Mouse (Mus musculus): ENCODE data around the gene Tmem87b. TPM values are rescaled to one million over a fixed set of nuclear protein-coding genes. Genes with fewer than 3 reads are reported as not detected.

Gene Tmem87b
- total and polyA plus RNA-seq, 2 experiments from 2014 or later: 34.3 to 40.7 TPM

DNA sequence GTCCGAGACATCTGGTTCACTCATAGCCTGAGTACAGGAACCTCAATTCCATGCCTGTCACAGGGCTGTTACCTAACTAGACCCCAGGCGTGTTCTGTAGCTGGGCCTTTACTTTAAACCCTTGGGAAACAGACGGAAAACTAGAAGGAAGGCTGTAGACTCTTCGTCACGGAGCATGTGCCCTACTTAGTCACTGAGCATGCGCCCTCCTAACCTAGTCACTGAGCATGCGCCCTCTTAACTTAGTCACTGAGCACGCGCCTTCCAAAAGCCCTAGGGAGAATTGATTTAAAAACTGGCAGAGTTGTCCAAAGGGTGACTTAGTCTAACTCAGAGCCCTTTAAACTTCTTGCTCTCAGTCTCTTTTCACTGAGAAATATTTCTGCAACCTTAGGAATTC, 44.7 kb downstream of the Tmem87b start, which contains the start of gene Fbln7:
TSS of gene Fbln7 (plus strand) at position 346 of the 400 bp plus-strand sequence.
- ATAC-seq: no peak

DNA sequence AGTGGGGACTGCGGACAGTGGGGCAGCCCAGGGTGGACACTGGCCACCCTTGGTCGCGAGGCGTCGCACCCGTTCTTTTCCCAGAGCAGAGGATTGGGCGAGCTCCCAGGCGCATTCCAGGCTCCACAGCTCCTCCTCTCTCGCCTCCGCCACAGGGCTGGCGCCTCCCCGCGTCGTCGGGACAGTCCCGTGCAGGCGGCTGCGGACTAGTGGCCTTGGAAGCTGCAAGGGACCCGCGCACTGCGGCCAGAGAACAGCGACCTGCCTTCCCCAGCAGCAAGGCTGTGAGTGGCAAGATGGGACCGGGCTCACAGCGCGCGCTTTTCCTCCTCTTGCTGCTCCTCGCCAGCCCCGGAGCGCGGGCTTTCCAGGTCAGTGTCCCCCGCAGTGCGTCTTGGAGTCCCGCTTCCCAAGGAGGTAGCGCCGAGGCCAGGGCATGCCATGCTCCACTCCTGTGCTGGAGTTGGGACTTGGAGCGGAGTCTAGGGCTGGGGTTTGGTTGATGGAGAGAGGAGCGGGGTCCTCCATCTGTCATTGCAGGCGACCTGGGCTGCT, 45.9 kb downstream of the Tmem87b start:
- H3K9ac ChIP-seq: peak overlapping the region; percentile 46
- peak overlapping the region; percentile 49 for H3K4me3 ChIP-seq (ENCODE audit: low read depth, low read length)
- no peaks in the 10 kb centered on the region for H3K36me3 ChIP-seq (ENCODE audit: insufficient read depth)
- H3K9me3 ChIP-seq (ENCODE audit: low read length): no peaks in the 10 kb centered on the region
- 0 out of 2 replicates have a peak, but pooled peaks cover 7% of the 10 kb centered on the region for H3K4me1 ChIP-seq (ENCODE audit: insufficient read depth)
- peak overlapping the region; percentile 97 for H3K4me2 ChIP-seq (ENCODE audit: low read depth)
- ATAC-seq: peak; percentile 73
- TF ChIP-seq CTCF (IDR thresholded peaks at IDR 0.05; ENCODE audit: low read depth): peak; percentile 41
- peak; percentile 41 for DNase-seq
- WGBS: under 1% methylated on average over 36 of the region's 38 CpGs
- no peaks in the 10 kb centered on the region for H3K27me3 ChIP-seq (ENCODE audit: insufficient read depth, low read length)
- H3K27ac ChIP-seq (ENCODE audit: low read depth, low read length): no peak overlapping the region

More for the DNA sequence above, 44.7 kb downstream of the Tmem87b start, which contains the start of gene Fbln7:
- Histone ChIP-seq H3K27me3 (ENCODE audit: insufficient read depth, low read length) (no peaks in the 10 kb centered on the region), H3K4me3 (ENCODE audit: low read depth, low read length) (peak within 1 kb of the TSS; percentile 49), H3K9ac (peak within 1 kb of the TSS; percentile 46), H3K4me1 (ENCODE audit: insufficient read depth) (0 out of 2 replicates have a peak, but pooled peaks cover 7% of the 10 kb centered on the region), H3K27ac (ENCODE audit: low read depth, low read length) (no peak within 1 kb of the TSS), H3K4me2 (ENCODE audit: low read depth) (peak within 1 kb of the TSS; percentile 97), H3K36me3 (ENCODE audit: insufficient read depth) (no peaks in the 10 kb centered on the region), H3K9me3 (ENCODE audit: low read length) (no peaks in the 10 kb centered on the region)
- DNase-seq: no peak
- no peak for TF ChIP-seq CTCF (IDR thresholded peaks at IDR 0.05; ENCODE audit: low read depth)
- WGBS: 94% methylated on average over 9 of the region's 9 CpGs

DNA sequence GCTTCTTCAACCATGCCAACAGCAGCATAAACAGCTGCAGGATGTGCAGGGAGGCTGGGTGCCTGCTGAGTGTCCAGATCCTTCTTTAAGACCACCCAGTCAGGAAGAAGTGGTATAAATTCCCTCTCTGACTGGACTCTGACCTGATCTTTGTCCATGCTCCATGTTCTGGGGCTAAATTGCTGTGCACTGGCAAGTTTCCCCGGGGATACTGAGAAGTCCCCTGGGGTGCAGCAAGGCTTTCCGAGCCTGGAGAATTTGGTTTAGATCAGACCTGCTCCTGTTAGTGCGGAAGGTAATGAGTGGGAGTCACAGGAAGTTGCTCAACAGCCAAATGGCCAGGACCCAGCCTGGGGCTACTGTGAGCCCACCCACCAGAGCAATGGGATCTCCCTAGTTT, 47.1 kb downstream of the Tmem87b start:
- no peak overlapping the region for H3K27ac ChIP-seq (ENCODE audit: low read depth, low read length)
- no peaks in the 10 kb centered on the region for H3K27me3 ChIP-seq (ENCODE audit: insufficient read depth, low read length)
- TF ChIP-seq CTCF (IDR thresholded peaks at IDR 0.05; ENCODE audit: low read depth): no peak
- no peak overlapping the region for H3K4me3 ChIP-seq (ENCODE audit: low read depth, low read length)
- no peaks in the 10 kb centered on the region for H3K36me3 ChIP-seq (ENCODE audit: insufficient read depth)
- 77% methylated on average over 3 of the region's 3 CpGs for WGBS
- H3K4me1 ChIP-seq (ENCODE audit: insufficient read depth): 0 out of 2 replicates have a peak, but pooled peaks cover 7% of the 10 kb centered on the region
- ATAC-seq (no peak), DNase-seq (no peak)
- H3K4me2 ChIP-seq (ENCODE audit: low read depth): no peak overlapping the region
- H3K9ac ChIP-seq: no peak overlapping the region
- no peaks in the 10 kb centered on the region for H3K9me3 ChIP-seq (ENCODE audit: low read length)

DNA sequence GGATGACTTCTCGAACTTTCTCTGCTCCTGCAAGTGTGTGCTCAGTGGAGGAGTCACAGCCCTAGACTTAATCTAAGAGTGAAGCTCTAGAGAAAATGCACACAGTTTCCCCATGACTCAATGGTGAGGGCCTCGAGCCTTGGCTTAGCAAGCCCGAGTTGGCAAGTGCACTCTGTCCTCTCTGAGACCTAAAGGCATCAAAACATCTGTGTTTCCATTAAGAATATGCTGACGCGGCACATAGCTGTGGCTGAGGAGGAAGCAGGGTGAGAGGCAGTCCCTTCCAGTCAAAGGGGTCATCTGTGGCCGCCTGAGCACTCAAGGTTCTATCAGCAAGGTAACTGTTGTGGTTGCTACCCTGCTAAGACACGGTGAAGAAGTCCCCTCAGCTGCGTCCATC, 53.7 kb downstream of the Tmem87b start:
- Histone ChIP-seq H3K27me3 (ENCODE audit: insufficient read depth, low read length) (no peaks in the 10 kb centered on the region), H3K9me3 (ENCODE audit: low read length) (no peaks in the 10 kb centered on the region), H3K36me3 (ENCODE audit: insufficient read depth) (no peaks in the 10 kb centered on the region), H3K4me1 (ENCODE audit: insufficient read depth) (no peaks in the 10 kb centered on the region), H3K4me3 (ENCODE audit: low read depth, low read length) (no peak overlapping the region), H3K27ac (ENCODE audit: low read depth, low read length) (no peak overlapping the region), H3K4me2 (ENCODE audit: low read depth) (no peak overlapping the region), H3K9ac (no peak overlapping the region)
- no peak for ATAC-seq
- no peak for DNase-seq
- no peak for TF ChIP-seq CTCF (IDR thresholded peaks at IDR 0.05; ENCODE audit: low read depth)
- 82% methylated on average over 8 of the region's 8 CpGs for WGBS

DNA sequence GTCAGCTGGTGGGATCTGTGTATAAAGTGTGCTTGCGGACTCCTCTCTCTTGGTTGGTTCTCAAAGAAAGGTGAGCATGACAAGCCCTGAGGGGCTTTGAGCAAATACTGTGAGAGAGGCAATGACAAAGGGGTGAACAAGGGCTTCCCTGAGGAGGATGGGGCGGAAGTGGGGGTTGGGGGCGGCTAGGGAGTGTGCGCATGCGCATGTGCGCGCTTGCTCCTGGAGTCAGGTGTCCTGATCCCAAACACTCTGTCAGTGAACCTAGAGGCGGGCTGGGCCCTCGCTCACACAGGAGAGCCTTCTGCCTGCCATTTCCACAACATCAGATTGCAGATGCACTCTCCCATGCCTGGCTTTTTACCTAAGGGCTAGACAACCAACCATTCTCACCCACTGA, 54.3 kb downstream of the Tmem87b start:
- ATAC-seq: no peak
- Histone ChIP-seq H3K9ac (no peak overlapping the region), H3K4me1 (ENCODE audit: insufficient read depth) (no peaks in the 10 kb centered on the region), H3K9me3 (ENCODE audit: low read length) (no peaks in the 10 kb centered on the region), H3K4me2 (ENCODE audit: low read depth) (no peak overlapping the region), H3K27ac (ENCODE audit: low read depth, low read length) (no peak overlapping the region), H3K36me3 (ENCODE audit: insufficient read depth) (no peaks in the 10 kb centered on the region), H3K4me3 (ENCODE audit: low read depth, low read length) (no peak overlapping the region), H3K27me3 (ENCODE audit: insufficient read depth, low read length) (no peaks in the 10 kb centered on the region)
- DNase-seq: no peak
- WGBS: 90% methylated on average over 9 of the region's 9 CpGs
- TF ChIP-seq CTCF (IDR thresholded peaks at IDR 0.05; ENCODE audit: low read depth): no peak

DNA sequence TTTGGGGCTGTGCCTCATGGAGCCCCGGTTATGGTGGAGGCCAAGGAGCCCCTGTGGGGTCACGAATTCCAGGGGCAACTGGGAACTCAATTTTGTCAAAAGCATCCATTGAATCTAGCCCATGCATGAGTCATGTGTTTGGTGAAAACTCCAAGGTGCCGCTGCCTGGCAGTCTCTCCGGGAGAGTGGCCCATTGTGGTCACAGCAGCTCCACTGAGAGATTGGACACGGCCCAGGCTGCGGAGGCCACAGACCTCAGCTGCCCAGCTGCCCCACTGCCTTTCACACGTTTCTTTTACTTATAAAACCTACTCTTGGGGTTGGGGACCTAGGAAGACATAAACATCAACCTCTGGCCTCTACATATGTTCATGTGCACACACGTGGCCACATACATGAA, 57.6 kb downstream of the Tmem87b start:
- WGBS: 74% methylated on average over 8 of the region's 8 CpGs
- Histone ChIP-seq H3K27ac (ENCODE audit: low read depth, low read length) (no peak overlapping the region), H3K9ac (no peak overlapping the region), H3K4me3 (ENCODE audit: low read depth, low read length) (no peak overlapping the region), H3K4me2 (ENCODE audit: low read depth) (no peak overlapping the region), H3K27me3 (ENCODE audit: insufficient read depth, low read length) (no peaks in the 10 kb centered on the region), H3K4me1 (ENCODE audit: insufficient read depth) (no peaks in the 10 kb centered on the region), H3K9me3 (ENCODE audit: low read length) (no peaks in the 10 kb centered on the region), H3K36me3 (ENCODE audit: insufficient read depth) (no peaks in the 10 kb centered on the region)
- ATAC-seq: no peak
- no peak for TF ChIP-seq CTCF (IDR thresholded peaks at IDR 0.05; ENCODE audit: low read depth)
- no peak for DNase-seq

DNA sequence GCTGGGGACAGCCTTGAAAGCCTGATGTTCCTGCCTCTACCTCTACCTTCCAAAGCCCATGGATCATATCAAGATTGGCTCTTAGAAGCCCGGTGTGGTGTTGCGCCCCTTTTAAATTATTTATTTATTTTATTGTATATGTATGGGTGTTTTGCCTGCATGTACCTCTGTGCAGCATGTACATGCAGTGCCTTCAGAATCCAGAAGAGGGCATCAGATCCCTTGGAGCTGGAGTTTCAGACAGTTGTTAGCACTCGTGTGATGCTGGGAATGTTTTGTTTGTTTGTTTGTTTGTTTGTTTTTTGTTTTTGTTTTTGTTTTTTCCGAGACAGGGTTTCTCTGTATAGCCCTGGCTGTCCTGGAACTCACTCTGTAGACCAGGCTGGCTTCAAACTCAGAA, 63.3 kb downstream of the Tmem87b start:
- H3K9me3 ChIP-seq (ENCODE audit: low read length): no peaks in the 10 kb centered on the region
- no peaks in the 10 kb centered on the region for H3K27me3 ChIP-seq (ENCODE audit: insufficient read depth, low read length)
- no peak for DNase-seq
- H3K4me2 ChIP-seq (ENCODE audit: low read depth): no peak overlapping the region
- ATAC-seq: no peak
- H3K27ac ChIP-seq (ENCODE audit: low read depth, low read length): no peak overlapping the region
- no peak overlapping the region for H3K4me3 ChIP-seq (ENCODE audit: low read depth, low read length)
- 71% methylated on average over 4 of the region's 4 CpGs for WGBS
- no peaks in the 10 kb centered on the region for H3K4me1 ChIP-seq (ENCODE audit: insufficient read depth)
- H3K36me3 ChIP-seq (ENCODE audit: insufficient read depth): no peaks in the 10 kb centered on the region
- 0 out of 2 replicates have a peak, but pooled peaks have one; percentile 28 for TF ChIP-seq CTCF (IDR thresholded peaks at IDR 0.05; ENCODE audit: low read depth)
- no peak overlapping the region for H3K9ac ChIP-seq
